Mouse (Mus musculus) frontal cortex, adult 2 months (tissue): Measurements from ENCODE around the gene Slc27a2. TPM values are rescaled to one million over a fixed set of nuclear protein-coding genes. Genes with fewer than 3 reads are reported as not detected.
"Not testable (repeated sequence)": the region's sequence is repeated elsewhere in the genome, so short reads cannot be mapped to it uniquely, and the experiment has no call there.

Experiments
- DNase-seq, 2 experiments: peaks; one replicate each; pipeline ENCODE4 v3.0.0; 2022; ENCODE audit warnings: low spot score in 1 of 2; ENCODE audit errors: extremely low spot score in 1 of 2
- polyA plus RNA-seq: library from polyadenylated mRNA; depleted of rRNA; stranded (reverse); fragments of >200 nt; gene quantifications from 2 replicates; pipeline ENCODE4 v1.2.3, GENCODE M21; 2012; rRNA removed

Gene Slc27a2
- polyA plus RNA-seq, 1 experiment: 4.5 TPM

DNA sequence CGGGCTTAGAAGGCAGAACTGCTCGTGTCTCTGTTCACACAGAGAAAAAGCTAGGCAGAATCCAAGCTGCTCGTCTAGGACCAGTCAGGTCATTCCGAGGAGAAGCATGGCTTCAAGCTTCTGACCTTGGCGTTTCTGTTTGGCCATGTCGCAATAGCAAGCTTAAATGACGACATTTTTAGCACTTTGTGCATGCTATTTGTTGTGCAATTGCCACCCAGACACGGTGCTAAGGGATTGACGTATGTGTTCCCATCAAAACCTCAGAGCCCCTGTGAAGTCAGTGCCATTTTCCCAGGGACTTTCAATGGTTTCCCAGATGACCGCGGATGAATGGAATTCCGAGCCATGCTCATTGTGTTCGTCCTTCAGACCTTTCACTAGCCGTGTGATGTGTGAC, 48.3 kb downstream of the Slc27a2 start:
- DNase-seq: no peak

DNA sequence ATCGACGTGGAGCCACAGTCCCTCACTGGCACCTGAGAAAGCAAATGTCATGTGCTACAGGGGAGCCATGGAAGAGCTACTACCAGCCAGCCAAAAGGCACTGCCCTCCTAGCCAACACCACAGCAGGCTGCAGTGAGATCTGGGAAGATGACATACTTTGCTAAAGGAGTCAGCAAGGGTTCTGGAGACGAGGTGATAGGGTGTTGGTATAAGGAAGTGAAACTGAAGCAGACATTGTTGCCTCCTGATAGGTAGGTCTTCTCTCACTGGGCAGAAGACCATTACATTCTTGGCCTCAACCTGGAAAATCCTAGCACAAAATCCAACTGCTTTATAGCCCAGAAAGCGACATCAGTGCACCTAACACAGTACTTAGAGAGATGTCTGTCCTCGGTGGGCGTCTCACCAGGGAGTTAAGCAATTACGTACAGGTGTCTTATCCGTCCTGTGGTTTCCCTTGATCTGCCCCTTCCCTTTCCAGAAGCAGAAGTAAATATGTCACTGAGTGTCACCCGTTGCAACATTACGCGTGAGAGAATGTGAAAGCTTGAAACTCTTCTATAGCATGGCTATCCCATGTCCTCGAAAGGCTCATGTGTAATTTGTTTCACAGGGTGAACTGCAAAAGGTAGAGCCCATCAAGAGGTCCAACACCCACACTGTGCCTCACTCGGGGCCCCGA, 49.9 kb downstream of the Slc27a2 start:
- no peak for DNase-seq

DNA sequence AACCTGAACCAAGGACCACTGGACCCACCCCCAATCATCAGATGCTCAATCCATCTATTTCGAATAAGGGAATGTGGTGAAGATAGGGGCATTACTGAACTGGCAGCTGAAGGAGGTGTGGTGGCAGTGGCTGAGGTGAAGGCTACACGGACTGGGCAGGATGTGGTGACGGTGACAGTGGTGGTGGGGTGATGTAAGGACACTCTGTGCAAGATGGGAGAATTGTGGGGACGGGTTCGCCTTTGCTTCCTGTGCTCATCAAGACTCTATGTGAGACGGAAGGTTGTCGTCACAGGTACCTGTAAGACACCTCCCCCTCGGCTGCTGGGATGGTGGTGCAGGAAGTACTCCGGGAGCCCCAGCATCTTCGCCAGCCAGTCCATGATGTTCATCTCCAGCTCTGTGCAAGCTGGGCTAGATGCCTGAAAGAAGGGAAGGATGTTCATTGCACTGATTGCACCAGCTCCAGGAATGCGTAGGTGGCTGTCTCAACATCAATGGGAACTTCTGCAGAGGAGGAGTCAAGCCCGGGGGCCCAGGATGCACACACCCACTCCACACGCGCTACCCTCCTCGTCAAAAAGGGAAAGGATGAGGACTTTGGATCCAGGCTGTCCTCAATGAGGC, 54.0 kb downstream of the Slc27a2 start:
- peak in 1 of 2 experiments; percentile 26 for DNase-seq

DNA sequence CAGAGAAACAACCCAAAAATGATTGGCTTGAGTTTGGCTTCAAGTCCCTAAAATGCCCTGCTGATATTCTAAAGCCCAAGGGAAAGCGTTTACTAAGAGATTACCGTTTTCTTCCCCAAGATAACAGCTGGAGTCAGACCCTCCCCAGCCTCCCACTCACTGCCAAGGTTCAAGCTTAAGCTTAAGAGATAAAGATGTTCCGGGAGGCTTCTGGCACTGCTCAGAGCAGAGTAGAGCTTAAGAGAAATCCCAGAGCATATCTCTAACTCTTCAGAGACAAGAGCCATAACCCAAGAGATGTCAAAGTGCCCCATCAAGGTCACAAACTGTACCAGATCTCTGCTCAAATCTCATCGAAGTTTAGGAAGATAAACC, 54.5 kb downstream of the Slc27a2 start:
- DNase-seq: no peak

DNA sequence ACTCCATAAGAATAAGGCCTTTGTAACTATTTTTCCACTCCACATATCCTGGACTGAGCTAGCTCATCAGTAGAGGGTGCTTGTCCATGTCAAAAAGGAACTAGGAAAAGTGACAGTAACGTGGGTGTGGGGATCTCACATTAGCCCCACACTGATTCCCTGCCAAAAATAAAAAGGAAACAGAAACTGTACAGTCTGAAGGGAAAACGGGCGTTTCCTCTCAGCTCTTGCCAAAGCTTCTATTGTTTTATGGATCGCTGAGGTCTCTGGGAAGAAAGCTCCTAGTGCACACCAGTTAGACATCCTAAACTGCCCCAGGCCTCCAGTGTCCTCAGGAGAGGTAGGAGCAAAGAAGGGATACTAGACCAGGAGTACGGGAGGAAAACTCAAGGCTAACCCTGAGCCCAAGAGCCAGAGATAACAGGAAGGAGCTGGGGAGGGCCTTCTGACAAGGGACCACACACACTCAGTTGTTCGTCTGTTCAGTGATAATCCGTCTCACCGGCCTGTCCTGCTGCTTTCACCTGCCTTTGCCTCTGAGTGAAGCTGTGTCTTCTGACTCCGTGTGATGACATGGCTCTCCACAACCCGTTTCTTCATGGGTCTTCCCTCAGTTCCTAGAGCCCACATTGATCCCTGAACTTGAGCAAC, 55.5 kb downstream of the Slc27a2 start:
- no peak for DNase-seq

DNA sequence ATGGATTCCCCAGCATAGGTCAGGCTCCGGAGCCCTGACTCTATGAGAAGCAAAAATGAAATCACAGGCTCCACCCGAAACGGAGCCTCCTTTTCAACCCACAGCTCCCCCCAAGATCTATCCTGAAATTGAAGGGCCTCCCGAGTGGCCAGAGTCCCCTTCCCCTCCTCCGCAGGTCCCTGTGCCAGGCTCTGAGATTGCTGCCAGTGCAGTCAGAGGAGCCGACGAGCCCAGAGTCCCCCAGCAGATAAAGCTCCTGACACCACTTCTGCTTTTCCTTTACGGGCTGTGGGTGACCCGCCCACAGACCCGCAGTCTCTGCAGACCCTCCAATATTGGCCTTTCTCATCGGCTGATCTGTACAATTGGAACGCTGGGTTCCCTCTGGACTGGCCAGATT, 57.4 kb downstream of the Slc27a2 start:
- DNase-seq: not testable (repeated sequence)

DNA sequence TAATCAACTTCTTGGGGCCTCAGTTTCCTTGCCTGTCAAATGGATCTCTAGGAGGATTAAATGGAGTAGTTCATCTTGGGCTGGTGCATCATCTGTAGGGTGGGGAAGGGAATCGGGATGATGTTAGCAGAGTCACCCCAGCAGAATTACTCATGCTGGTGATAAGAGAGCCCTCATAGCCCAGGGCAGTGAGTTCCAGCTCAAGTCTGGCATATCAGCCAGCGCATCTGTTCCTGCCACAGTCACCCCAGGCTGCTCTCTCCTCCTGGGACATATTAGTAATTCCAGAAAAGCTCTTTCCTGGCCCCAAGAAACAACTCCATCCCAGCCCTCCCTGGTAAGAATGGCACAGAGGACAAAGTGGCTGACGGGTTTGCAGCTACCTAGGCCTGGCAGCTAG, 63.1 kb downstream of the Slc27a2 start:
- no peak for DNase-seq

DNA sequence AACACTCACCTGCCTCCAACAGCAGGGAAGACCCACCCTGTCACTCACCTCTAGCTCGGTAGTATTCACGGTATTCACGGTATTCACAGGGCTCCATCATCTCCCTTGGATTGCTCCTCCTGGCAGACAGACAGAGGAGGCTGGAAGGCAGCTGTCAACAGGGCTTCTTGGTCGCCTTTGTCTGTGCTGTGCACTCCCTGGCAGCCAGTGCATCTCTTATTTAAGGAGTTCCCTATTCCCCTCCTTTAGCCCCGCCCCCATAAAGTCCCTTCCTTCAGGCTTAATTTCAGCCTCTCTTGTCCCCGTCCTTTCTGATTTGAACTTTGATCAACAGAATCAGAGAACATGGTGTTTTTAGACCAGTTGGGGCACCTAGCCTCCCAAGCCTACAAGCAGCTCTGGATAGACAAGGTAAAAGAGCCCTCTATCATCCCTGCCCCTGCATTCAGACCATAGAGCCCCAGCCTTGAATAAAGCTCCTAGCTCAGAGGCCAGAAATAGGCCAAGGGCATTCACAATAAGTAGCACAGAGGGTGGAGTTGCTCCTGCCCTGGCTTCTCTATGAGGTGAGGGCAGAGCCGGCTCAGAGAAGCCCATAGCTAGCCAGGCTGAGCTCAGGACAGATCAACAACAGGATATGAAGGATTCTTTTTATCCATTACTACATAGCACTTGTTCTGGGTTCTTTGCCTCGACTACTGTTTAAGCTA, 66.4 kb downstream of the Slc27a2 start:
- DNase-seq: no peak

DNA sequence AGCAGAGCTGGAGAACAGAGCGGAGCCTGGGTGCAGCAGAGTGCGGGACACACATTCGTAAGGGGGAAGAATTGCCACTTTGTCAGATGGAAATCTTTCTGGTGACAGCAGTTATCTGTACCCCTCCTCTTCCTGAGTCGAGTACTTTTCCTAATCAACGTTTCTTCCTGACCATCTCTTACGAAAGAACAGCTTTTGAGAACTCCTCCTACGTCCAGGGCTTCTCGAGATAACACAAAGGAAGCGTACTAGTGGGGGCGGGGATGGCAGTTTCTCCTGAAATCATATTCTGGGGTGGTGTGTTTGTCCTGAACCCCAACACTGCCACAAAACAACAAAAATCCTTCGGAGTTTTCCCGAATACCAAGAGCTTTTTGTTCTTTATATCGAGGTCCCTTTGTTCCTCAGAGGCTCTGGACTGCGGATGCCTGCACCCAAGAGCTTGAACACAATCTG, 67.1 kb downstream of the Slc27a2 start, which contains the start of gene Hdc:
Gene Hdc (minus strand): TSS at position 51 of the 456 bp plus-strand sequence.
- DNase-seq: no peak

DNA sequence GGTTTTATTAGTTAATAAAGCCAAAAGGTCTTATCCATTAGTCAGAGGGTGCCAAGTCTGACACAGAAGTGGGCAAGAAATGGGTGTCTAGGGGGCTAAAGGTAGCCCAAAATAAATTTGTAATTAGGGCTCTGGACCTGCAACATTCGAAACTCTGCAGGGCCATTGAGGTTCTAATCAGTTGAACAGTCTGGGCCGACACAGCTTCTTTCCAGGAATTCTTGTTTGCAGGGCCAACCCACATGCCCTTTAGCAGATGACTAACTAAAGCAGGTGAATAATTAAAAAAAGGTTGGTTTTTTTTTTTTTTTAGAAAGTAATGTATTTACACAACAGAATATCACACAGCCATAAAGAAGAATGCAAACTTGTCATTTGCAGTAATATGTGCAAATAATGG, 70.2 kb downstream of the Slc27a2 start:
- no peak for DNase-seq

DNA sequence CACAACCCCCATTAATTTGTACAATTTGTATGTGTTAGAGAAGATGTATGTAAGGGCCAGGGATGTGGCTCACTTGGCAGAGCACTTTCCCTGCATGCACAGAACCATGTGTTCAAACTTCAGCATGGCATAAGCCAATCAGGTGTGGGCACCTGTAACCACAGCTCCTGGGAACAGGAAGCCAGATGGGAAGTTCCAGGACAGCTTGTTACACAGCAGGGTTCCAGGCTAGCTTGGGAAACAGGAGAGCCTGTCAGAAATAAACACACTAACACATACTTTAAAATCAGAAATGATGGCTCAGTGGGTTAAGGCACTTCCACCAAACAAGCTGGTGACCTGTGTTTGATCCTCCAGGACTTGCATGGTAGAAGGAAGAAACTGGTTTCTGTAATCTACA, 70.9 kb downstream of the Slc27a2 start:
- no peak for DNase-seq

DNA sequence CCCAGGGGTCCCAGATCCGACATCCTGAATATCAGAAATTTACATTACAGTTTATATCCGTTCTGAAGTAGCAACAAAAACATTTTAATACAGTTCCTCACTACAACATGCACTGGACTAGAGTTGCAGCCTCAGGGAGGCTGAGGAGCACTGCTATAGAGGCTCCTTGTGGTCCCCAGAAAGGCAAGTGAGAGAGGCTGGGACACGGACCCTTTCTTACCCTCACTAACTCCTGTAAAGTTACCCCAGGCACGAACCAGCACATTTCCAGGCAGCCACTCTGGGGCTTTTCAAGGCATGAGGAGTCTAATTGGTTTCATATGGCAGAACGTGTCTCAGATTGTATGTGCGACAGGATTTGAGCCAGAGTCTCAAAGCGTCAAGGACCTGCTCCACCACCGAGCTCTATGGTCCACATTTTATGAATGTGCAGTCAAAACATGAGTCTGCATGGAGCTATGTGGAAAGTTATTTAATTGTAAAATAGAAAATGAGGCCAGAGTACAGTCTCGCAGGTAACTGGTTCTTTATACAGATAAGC, 76.3 kb downstream of the Slc27a2 start:
- DNase-seq: no peak

DNA sequence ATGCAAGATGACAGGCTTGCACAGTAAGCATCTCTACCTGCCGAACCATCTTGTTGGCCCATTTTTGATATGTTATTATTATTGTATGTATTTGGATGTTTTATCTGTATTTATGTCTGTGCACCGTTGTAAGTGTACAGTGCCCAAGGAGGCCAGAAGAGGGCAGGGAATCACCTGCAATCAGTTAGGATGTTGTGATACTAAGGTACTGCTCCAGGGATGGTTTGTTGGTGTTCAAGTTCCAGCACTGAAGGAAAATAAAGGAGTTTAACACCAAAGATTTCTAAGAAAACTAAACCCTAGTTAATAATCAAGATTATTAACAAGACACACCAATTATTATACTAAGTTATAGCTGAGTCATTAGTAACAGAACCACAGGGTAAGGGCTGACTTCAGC, 81.0 kb downstream of the Slc27a2 start:
- no peak for DNase-seq

DNA sequence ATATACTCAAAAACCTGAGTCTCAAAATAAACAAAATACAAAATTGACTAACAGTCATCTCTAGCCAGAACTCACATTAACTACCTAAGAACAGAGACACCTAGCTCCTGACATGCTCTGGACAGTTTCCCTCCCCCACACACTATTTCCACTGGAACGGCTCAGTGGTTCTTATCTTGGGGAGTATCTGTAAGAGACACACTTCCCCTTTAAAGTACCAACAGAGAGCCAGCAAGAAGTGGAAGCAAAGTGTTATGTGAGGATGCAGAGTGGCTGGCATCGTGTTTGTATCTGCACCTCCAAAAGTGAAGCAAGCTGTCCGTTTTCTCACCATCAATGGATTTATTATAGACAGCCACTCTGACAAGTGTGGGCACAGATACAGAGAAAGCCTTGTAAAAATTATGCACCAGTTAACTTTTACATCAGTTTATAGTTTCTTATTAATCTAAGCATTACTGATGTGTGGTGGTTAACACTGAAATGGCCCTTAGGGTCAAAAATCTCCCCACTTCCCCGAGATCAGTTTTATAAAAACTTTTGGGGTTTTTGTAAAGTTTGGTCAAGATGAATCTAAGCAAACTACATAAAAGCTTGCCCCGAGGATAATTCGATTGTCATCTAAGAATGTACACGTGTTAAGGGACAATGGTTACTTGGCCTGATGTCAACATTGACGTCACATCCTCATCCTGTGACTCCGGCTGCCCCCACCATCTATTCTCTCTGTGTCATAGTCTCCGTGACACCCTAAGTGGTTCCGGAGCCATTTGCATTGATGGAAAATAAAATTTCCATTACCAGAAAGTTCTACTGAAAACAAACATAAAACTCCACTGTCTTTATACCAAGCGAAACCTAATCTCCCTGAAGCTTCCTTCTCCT, 84.0 kb downstream of the Slc27a2 start:
- no peak for DNase-seq

Other genes starting within 250 kb of the Slc27a2 start
- gene Atp8b4, start 51.7 kb upstream of the Slc27a2 start, polyA plus RNA-seq: 0.02 and 0.04 TPM in 2 replicates
- gene Hdc, start 66.9 kb downstream of the Slc27a2 start, polyA plus RNA-seq: 0.66 and 1.0 TPM in 2 replicates
- gene Gabpb1, start 123.9 kb downstream of the Slc27a2 start, polyA plus RNA-seq: 21.1 and 21.9 TPM in 2 replicates
- 35.8 and 40.8 TPM in 2 replicates for gene Usp8, start 154.9 kb downstream of the Slc27a2 start, polyA plus RNA-seq
- 1.5 and 1.6 TPM in 2 replicates for gene Usp50, start 231.1 kb downstream of the Slc27a2 start, polyA plus RNA-seq